8 mouse cellular contexts compared by ENCODE assay signal in genomic region chr11:81611948-81612797, GRCm38 (mm10).
DNase-seq lines count a peak whose midpoint lies in the region; ATAC-seq lines count a peak whose summit lies in the region.

No protein-coding gene starts in this region.

- H3K27ac ChIP-seq in hindbrain, embryonic 11.5 days (ENCODE audit: low read depth, low read length) = peak overlapping the region; percentile 65
- peak overlapping the region; percentile 87 for H3K27ac ChIP-seq in neural tube, embryonic 15.5 days (replicated peaks)

- no peaks in the 10 kb centered on the region for H3K9me3 ChIP-seq in hindbrain, embryonic 11.5 days (ENCODE audit: control insufficient read depth, low read length)
- H3K9me3 ChIP-seq in neural tube, embryonic 15.5 days (replicated peaks) = no peaks in the 10 kb centered on the region

- H3K36me3 ChIP-seq in hindbrain, embryonic 11.5 days (ENCODE audit: control insufficient read depth, insufficient read depth, low read length) = no peaks in the 10 kb centered on the region
- H3K36me3 ChIP-seq in neural tube, embryonic 15.5 days = no peaks in the 10 kb centered on the region

- peak; percentile 67 for ATAC-seq in hindbrain, embryonic 11.5 days (ENCODE audit: low FRiP score)
- ATAC-seq in neural tube, embryonic 15.5 days (ENCODE audit: low FRiP score) = peak; percentile 75
- ATAC-seq in inflammation-experienced regulatory T-cells, adult 6 months = no peak

- peak overlapping the region; percentile 16; the same call in 1 of the 2 replicates for H3K4me3 ChIP-seq in hindbrain, embryonic 11.5 days (ENCODE audit: low read depth, low read length)
- H3K4me3 ChIP-seq in neural tube, embryonic 15.5 days (replicated peaks) = peak overlapping the region; percentile 21

- no peaks in the 10 kb centered on the region for H3K27me3 ChIP-seq in hindbrain, embryonic 11.5 days (ENCODE audit: control insufficient read depth, insufficient read depth, low read length)
- H3K27me3 ChIP-seq in neural tube, embryonic 15.5 days (replicated peaks) = no peaks in the 10 kb centered on the region

- peak; percentile 46 to 60 for DNase-seq in left cerebral cortex, adult 18-20 months (ENCODE audit: low spot score in 2 of 2)
- no peak for DNase-seq in left cerebral cortex, adult 11 months (ENCODE audit: low spot score)
- peak; percentile 34 to 37 for DNase-seq in cerebellum, postnatal 36 days
- DNase-seq in hindbrain, embryonic 11.5 days (ENCODE audit: low spot score) = peak; percentile 68
- DNase-seq in left cerebral cortex, postnatal 25 days (ENCODE audit: low spot score in 2 of 2) = peak; percentile 38 to 73
- DNase-seq in adrenal gland, adult 8-10 months = no peak

- intact Hi-C loops in left cerebral cortex, postnatal 25 days (cut with DNase I) = loop anchor here (2.0 to 5.0 kb wide), 3 partner anchors 77 to 790 kb away; no protein-coding TSS in a partner anchor

- WGBS in hindbrain, embryonic 11.5 days = 10% methylated on average over 20 of the region's 20 CpGs
- WGBS in neural tube, embryonic 15.5 days = 12% methylated on average over 20 of the region's 20 CpGs

- no peaks in the 10 kb centered on the region for H3K4me1 ChIP-seq in hindbrain, embryonic 11.5 days (replicated peaks; ENCODE audit: control insufficient read depth, insufficient read depth, low read length)
- H3K4me1 ChIP-seq in neural tube, embryonic 15.5 days = peaks cover 29% of the 10 kb centered on the region

- H3K4me2 ChIP-seq in hindbrain, embryonic 11.5 days (replicated peaks; ENCODE audit: low read depth, low read length) = peak overlapping the region; percentile 38
- H3K4me2 ChIP-seq in neural tube, embryonic 15.5 days = peak overlapping the region; percentile 56

- H3K9ac ChIP-seq in hindbrain, embryonic 11.5 days (ENCODE audit: low read depth, low read length) = peak overlapping the region; percentile 44; the same call in 1 of the 2 replicates
- H3K9ac ChIP-seq in neural tube, embryonic 15.5 days (replicated peaks) = peak overlapping the region; percentile 21

Comparison
In these comparisons a context has a peak if more than half of its experiments do, and no peak if none do; other contexts are left out.
1. DNase-seq: peak in left cerebral cortex, adult 18-20 months (2 of 2), cerebellum, postnatal 36 days (2 of 2), hindbrain, embryonic 11.5 days (single experiment) and left cerebral cortex, postnatal 25 days (2 of 2); none in left cerebral cortex, adult 11 months (single experiment) and adrenal gland, adult 8-10 months (single experiment).